Mouse (Mus musculus) cerebellum, postnatal 14 days (tissue): ENCODE measurements around the gene Gm10282.
A peak's percentile ranks its signal among the peaks of the same experiment; 100 is the strongest.

Experiments used
- DNase-seq, 2 experiments: peaks; one replicate each; pipeline ENCODE4 v3.0.0; 2021; ENCODE audit warnings: mixed read lengths in 2 of 2

Gene Gm10282

DNA sequence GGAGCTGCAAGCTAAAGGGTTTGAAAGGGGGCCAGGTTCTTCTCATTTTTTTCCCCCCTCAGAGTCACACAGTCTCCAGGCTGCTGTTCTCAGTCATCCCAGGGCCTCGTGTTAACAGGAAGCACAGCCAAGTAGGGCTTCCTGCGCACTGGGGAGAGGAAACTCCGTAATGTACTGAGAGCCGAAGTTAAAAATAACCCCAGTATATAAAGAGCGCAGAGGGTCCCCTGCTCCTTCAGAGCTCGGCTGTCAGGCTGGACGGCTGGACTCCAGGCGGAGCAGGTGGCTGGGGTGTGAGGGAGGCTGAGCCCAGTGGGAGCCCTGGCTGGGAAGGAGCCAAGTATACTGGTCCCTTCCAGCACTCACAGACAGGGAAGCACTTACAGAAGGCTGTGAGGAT, 9.4 kb downstream of the Gm10282 start:
- DNase-seq: peak; percentile 95 to 97

GRCm38 (mm10) chr8:72295125-72295524, 9.9 kb downstream of the Gm10282 start:
- DNase-seq: peak in 1 of 2 experiments; percentile 22

DNA sequence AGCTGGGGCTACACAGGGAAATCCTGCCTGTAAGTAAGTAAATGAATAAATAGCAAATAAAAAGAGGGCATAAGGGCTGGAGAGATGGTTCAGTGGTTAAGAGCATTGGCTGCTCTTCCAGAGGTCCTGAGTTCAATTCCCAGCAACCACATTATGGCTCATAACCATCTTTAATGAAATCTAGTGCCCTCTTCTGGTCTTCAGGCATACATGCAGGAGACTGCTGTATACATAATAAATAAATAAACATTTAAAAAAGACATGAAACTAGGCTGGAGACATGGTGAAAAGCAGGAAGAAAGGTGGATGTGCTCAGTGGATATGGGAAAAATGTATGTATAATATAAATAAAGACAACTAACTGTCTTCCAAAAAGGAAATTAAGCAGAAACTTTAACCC, 11.8 kb downstream of the Gm10282 start:
- DNase-seq: no peak

DNA sequence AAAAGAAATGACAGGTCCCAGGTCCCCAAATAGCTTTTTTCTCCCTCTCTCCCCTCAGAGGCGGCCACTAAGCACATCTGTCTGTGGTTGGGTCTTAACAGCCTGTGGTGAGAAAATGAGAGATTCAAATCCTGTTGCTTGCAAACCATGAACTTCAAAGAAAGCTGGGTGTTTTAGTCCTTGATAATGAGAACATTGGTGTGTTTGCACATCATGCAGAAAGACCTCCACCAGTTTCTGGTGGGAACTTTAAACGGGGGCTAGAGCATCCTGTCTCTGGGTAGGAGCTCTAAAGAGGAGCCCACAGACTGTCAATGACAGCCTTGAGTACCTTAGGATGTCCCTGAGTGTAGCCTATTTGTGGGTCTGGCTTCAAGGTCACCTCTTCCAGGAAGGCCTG, 14.0 kb downstream of the Gm10282 start:
- no peak for DNase-seq

DNA sequence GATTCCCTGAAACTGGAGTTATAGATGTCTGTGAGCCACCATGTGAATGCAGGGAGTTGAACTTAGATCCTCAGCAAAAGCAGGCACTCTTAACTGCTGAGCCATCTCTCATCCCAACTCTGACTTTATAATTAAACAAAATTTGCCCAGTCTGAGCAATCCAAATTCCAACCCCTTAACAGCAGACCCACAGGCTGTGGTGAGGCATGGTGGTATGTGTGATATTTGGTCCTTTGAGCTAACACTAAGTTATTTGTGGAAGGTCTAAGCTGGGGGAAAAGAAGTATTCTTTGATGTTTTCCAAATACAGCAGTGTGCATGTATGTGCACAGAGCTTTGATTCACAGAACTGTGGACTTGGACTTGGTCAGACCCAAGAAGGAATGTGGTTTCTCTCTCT, 16.0 kb downstream of the Gm10282 start:
- DNase-seq: no peak

DNA sequence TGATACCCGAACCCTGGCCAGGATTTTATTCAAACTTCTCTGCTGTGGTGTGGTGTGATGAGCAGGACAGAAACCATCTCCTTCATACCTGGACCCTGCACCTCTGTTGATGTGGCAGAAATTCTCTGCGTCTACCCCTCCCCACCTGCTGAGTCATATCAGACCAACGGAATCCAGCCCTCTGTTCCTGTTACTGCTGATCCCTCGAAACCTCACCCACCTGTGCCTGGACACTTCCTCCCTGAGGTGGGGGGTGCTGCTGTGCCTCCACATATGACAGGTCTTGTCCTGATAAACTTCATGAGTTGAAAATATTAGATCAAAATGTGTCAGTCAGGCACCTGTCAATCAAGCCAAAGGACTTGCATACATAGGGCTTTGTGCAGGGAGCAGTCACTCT, 19.8 kb downstream of the Gm10282 start:
- no peak for DNase-seq

- DNase-seq: peak; percentile 45 to 61
Measured at GRCm38 (mm10) chr8:72281634-72282033, 23.4 kb downstream of the Gm10282 start.

- no peak for DNase-seq
Measured at GRCm38 (mm10) chr8:72279151-72279550, 25.9 kb downstream of the Gm10282 start.

- no peak for DNase-seq
Measured at GRCm38 (mm10) chr8:72277244-72277643, 27.8 kb downstream of the Gm10282 start.

DNA sequence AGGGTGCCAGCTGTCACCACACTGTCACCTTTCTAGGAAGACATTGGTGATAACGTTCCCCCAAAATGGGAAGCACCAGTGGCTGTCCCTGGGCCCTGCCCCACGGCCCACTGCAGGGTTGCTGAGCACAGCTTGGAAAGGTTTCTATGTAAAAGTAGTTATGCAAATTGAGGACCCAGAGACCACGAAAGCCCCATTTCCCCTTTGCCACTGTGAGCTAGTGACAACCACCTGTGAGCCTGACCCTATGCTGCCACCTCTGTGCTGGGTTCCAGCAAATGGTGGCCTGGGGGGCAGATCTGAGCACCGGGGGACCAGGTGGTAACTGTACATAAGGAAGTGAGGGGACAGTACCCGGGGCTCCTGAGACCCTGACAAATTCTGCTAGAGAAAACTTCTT, 31.3 kb downstream of the Gm10282 start:
- DNase-seq: no peak

GRCm38 (mm10) chr8:72273111-72273770, 31.8 kb downstream of the Gm10282 start:
- no peak for DNase-seq

DNA sequence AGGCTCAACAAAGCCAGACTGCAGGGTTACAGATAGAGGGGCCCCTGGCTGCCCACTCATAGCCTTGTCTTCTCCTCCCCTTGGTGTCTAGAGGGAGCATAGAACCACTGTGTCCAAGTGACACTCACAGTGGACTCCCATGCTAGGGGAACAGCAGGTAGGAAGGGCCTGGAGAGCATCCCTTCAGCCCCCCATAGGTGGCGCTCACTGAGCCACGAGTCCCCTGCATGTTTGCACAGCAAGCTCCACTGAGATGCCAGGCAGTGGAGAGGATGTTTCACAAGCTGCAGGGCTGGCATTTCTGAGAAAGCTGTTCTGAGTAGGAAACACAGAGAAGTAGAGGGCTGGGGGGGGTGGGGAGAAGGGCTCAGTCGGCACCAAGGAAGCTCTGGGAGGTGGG, 32.7 kb downstream of the Gm10282 start:
- DNase-seq: peak; percentile 42 to 45

GRCm38 (mm10) chr8:72271691-72272090, 33.4 kb downstream of the Gm10282 start:
- DNase-seq: no peak

DNA sequence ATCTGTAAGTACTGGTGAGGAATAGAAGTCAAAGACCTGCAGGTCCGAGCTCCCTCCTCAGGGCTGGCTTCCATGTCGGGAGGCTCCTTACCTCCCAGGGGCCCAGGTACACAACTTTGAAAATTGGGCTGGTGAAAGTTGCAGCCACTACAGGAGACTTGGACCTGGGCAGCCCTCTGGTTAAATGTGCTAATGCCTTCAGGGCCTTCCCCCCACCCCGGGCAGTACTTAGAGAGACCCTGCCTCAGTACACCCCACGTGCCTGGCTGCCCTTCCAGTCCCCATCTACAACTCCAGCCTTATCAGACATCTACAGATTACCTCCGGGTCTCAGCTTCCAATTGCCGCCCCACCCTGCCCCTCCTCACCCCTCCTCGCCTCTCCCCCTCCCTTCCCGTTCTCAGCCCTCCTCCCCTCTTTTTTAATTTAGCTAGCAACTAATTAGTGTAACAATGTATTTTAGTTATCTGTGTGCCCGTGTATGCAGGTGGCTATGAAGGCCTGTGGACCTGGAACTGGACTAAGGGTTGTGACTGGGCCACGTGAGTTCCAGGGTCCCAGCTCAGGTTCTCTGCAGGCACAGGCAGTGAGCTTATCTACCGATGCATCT, 33.9 kb downstream of the Gm10282 start:
- no peak for DNase-seq

GRCm38 (mm10) chr8:72270606-72271005, 34.5 kb downstream of the Gm10282 start:
- DNase-seq: no peak

- DNase-seq: no peak
Measured at GRCm38 (mm10) chr8:72268356-72268755, 36.7 kb downstream of the Gm10282 start.

DNA sequence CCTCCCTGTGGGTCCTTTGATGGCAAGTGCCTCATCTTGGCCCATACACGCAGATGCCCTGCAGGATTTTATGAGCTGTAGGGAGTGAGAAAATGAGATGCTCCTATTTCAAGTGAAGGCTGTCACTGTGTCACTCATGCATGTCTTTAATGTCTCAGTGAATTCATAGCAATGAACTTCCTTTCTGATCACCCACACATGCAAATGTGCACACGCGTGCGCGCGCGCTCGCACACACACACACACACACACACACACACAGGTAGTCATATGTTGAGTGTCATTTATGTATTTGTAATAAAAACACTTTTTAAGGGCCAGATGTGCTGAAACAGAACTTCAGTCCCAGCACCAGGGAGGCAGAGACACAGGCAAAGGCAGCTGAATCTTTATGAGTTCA, 38.0 kb downstream of the Gm10282 start:
- no peak for DNase-seq

GRCm38 (mm10) chr8:72266671-72267070, 38.4 kb downstream of the Gm10282 start:
- DNase-seq: no peak

- no peak for DNase-seq
Measured at GRCm38 (mm10) chr8:72265342-72265741, 39.7 kb downstream of the Gm10282 start.

- DNase-seq: no peak
Measured at GRCm38 (mm10) chr8:72263451-72263850, 41.6 kb downstream of the Gm10282 start.

DNA sequence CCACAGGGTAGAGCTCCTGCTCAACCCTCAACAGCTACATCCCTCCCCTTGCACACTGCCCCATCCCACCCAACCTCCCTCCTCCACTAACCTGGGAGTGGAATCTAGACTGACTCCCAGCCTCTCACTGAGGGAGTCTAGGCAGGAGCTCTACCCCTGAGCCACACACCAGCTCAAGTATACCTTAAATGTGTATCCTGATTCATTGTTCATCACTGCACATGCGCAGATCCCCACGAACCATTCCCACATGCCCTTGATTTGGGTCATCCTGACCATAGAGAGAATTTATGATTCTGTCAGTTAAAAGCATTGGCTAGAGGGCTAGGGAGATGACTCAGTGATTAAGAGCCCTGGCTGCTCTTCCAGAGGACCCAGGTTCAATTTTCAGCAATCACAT, 42.3 kb downstream of the Gm10282 start:
- DNase-seq: no peak

DNA sequence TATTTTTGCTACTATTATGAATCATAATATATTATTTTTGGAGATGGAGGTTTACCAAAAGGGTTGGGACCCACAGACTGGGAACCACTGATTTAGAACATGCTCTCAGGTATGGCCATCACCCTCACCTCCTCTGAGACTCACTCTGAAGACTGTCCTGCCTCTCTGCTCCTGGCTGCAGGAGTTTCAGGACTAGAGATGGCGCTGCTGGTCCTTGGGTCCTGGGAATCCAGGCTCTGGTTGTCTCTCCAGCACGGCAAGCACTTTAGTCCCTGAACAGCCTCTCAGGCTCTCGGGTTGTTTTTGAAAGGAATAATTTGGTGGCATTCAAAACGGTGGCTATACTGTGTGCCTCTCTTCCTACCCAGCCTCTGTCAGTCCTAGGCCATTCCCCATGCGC, 43.2 kb downstream of the Gm10282 start:
- DNase-seq: peak; percentile 29 to 47

DNA sequence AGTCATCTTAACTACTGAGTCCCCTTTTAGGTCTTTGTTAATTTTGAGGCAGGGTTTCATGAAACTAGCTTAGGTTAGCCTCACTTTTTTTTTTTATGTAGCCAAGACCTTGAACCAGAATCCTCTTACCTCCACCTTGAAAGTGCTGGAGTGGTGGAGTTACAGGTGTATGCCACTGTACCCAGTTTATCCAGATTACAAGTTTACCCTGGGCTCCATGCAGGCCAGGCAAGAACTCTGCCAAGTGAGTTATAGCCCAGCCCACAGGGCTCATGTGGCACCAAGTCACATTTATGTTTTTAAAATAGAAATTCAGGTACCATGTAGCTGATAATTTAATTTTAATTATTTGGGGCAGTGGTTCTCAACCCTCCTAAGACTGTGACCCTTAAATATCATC, 43.6 kb downstream of the Gm10282 start:
- DNase-seq: no peak

DNA sequence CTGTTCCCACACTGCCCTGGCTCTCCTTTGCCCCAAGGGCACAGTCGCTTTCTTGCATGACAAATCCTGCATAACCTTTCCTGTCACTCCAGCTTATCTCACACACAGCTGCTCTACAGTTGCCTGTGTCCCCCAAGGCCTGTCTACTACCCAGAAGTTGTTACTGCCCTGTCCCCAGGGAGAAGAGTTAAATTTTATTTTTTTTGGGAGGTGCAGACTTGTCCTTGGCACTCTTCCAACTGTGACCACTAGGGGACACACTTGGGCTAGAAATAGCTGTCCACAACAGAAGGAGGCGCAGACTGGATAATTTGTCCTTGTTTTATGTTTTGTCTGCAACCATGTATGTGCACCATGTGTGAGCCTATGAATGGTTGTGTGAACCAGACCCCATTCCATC, 44.0 kb downstream of the Gm10282 start:
- DNase-seq: peak; percentile 64 to 67

DNA sequence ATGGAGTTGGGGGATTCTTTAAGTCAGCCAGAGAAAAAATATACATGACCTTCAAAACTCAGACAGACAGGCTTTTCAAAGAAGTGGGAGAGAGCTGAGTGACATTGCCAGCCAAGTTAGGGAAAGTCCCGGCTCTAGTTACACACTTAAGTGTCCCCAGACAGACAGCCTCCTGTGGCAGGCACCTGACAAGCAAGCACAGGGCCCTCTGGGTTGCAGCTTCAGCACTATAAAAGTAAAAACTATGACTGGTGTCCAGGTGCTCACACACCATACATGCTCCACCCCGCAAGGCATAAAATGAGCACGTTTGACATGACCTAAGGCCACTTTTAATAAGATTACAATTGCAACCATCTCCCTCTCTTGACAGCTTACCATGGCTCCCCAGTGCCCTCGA, 44.5 kb downstream of the Gm10282 start:
- no peak for DNase-seq
